Mouse (Mus musculus) kidney, postnatal 14 days (tissue): ENCODE data around the gene Stk40.

ENCODE experiments used
- DNase-seq: peaks from one replicate; pipeline ENCODE4 v3.0.0; 2022; ENCODE audit warnings: mixed read lengths

Stk40 gene

GRCm38 (mm10) chr4:126099365-126099764 lies 4.4 kb upstream of the Stk40 start:
- no peak for DNase-seq

GRCm38 (mm10) chr4:126100764-126101163 lies 3.0 kb upstream of the Stk40 start:
- no peak for DNase-seq

- peak; percentile 47 for DNase-seq
Observed at GRCm38 (mm10) chr4:126102061-126102841, 1.5 kb upstream of the Stk40 start.

GRCm38 (mm10) chr4:126103057-126103581 lies 638 bp upstream of the Stk40 start:
- DNase-seq, result peak; percentile 89

GRCm38 (mm10) chr4:126104261-126105075 lies 711 bp downstream of the Stk40 start:
- peak; percentile 87 for DNase-seq

GRCm38 (mm10) chr4:126105131-126105783 lies 1.5 kb downstream of the Stk40 start:
- no peak for DNase-seq

- DNase-seq, result peak; percentile 91
Observed at GRCm38 (mm10) chr4:126108061-126108740, 4.4 kb downstream of the Stk40 start.

GRCm38 (mm10) chr4:126109613-126110373 lies 6.0 kb downstream of the Stk40 start:
- no peak for DNase-seq

GRCm38 (mm10) chr4:126110374-126111152 lies 6.8 kb downstream of the Stk40 start:
- peak; percentile 91 for DNase-seq

- peak; percentile 62 for DNase-seq
Observed at GRCm38 (mm10) chr4:126111153-126111549, 7.4 kb downstream of the Stk40 start.

- no peak for DNase-seq
Observed at GRCm38 (mm10) chr4:126113243-126113642, 9.5 kb downstream of the Stk40 start.

GRCm38 (mm10) chr4:126113943-126114342 lies 10.2 kb downstream of the Stk40 start:
- DNase-seq, result peak; percentile 77

GRCm38 (mm10) chr4:126115411-126115810 lies 11.7 kb downstream of the Stk40 start:
- DNase-seq, result no peak

- DNase-seq, result no peak
Observed at GRCm38 (mm10) chr4:126115871-126116521, 12.2 kb downstream of the Stk40 start.

- no peak for DNase-seq
Observed at GRCm38 (mm10) chr4:126117116-126117515, 13.4 kb downstream of the Stk40 start.

GRCm38 (mm10) chr4:126118651-126119050 lies 14.9 kb downstream of the Stk40 start:
- DNase-seq, result no peak

- no peak for DNase-seq
Observed at GRCm38 (mm10) chr4:126119051-126119450, 15.3 kb downstream of the Stk40 start.

- no peak for DNase-seq
Observed at GRCm38 (mm10) chr4:126120052-126120451, 16.3 kb downstream of the Stk40 start.

- no peak for DNase-seq
Observed at GRCm38 (mm10) chr4:126120506-126120905, 16.7 kb downstream of the Stk40 start.

- no peak for DNase-seq
Observed at GRCm38 (mm10) chr4:126123309-126124040, 19.7 kb downstream of the Stk40 start.
